Mouse (Mus musculus): ENCODE results near the gene Gdf9. TPM values are rescaled to one million over a fixed set of nuclear protein-coding genes. Genes with fewer than 3 reads are reported as not detected.

Gene Gdf9
- polyA plus RNA-seq, 1 experiment, result 0.85 TPM

DNA sequence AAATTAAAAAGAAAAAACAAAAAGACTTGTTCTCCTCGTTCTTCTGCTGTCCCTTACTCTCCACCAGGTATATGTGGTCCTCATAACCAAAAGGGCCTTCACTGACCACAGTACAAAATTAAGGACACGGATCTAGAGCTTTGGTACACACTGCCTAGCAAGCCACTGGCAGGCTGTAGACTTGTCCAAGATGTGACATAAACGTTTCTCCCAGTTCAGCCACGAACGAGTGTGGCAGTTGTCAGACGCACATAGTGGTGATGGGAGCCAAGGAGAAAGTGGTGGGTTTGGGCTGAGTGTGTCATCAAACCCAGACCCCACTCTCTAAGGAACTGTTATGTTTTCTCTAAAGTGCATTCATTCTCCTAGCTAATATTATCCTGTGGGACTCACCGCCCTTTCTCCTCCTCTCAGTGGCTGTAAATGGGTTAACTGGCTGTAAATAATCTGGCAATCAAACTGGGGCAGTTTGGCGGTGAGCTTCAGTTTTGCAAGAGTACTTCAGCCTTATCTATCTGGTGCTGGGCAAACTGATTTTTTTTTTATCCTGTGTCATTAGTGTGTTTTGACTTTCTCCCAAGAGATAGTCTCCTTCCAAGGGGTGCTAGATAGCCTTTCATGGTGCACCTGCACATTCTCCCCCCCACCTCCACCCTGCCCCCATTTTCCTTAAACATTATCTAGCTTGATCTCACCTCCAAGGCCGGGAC, 679 bp downstream of the Gdf9 start:
- 13% methylated on average over 9 of the region's 9 CpGs for WGBS
- H3K4me3 ChIP-seq (replicated peaks; ENCODE audit: control insufficient read depth, low read depth, low read length), result peak overlapping the region; percentile 98
- H3K27ac ChIP-seq (ENCODE audit: control insufficient read depth, insufficient read depth, low read depth, low read length, poor library complexity), result peak overlapping the region; percentile 85
- no peak for TF ChIP-seq CTCF (IDR thresholded peaks at IDR 0.05; ENCODE audit: control insufficient read depth, insufficient read depth, low read length)
- TF ChIP-seq POLR2A (IDR thresholded peaks at IDR 0.05; ENCODE audit: borderline replicate concordance, control insufficient read depth, low read depth, low read length), result no peak
- peaks cover 4% of the 10 kb centered on the region for H3K4me1 ChIP-seq (ENCODE audit: control insufficient read depth, insufficient read depth, low read length)

DNA sequence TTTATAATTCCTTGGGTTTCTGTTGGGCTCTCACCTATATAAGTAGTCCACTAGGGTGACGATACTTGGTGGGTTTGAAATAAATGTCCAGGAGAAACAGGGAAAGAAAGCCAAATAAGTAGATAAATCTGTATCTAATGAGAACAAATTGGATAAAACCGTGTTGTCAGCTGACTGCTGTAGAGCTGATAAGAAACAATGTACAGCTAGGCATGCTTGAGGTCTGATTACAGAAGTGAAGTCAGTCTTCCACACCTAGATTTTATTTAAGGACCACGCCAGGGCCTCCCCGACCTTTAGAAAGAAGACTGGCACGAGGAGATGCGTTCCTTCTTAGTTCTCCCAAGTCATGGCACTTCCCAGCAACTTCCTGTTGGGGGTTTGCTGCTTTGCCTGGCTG, 2.2 kb downstream of the Gdf9 start:
- Histone ChIP-seq H3K27ac (ENCODE audit: control insufficient read depth, insufficient read depth, low read depth, low read length, poor library complexity) (no peak overlapping the region), H3K4me3 (replicated peaks; ENCODE audit: control insufficient read depth, low read depth, low read length) (no peak overlapping the region), H3K4me1 (ENCODE audit: control insufficient read depth, insufficient read depth, low read length) (peaks cover 4% of the 10 kb centered on the region)
- no peak for TF ChIP-seq POLR2A (IDR thresholded peaks at IDR 0.05; ENCODE audit: borderline replicate concordance, control insufficient read depth, low read depth, low read length)
- no peak for TF ChIP-seq CTCF (IDR thresholded peaks at IDR 0.05; ENCODE audit: control insufficient read depth, insufficient read depth, low read length)
- WGBS, result 27% methylated on average over 6 of the region's 6 CpGs

DNA sequence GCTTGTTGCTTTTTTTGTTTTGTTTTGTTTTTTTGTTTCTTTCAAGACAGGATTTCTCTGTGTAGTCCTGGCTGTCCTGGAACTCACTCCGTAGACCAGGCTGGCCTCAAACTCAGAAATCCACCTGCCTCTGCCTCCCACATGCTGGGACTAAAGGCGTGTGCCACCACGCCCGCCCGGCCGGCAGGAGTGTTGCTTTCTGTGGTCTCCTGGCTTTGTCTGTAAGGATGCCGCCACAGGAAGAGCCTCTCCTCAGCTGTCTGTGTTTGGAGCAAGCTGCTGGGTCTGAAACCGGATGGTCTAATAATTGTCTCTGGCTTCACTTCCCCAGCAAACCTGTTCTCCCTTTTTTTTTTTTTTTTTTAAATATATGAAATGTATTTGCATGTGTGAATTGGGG, 4.7 kb downstream of the Gdf9 start:
- Histone ChIP-seq H3K4me3 (replicated peaks; ENCODE audit: control insufficient read depth, low read depth, low read length) (no peak overlapping the region), H3K27ac (ENCODE audit: control insufficient read depth, insufficient read depth, low read depth, low read length, poor library complexity) (no peak overlapping the region), H3K4me1 (ENCODE audit: control insufficient read depth, insufficient read depth, low read length) (peaks cover 2% of the 10 kb centered on the region; the same call in 1 of the 2 replicates)
- 71% methylated on average over 8 of the region's 8 CpGs for WGBS
- TF ChIP-seq POLR2A (IDR thresholded peaks at IDR 0.05; ENCODE audit: borderline replicate concordance, control insufficient read depth, low read depth, low read length) (no peak), CTCF (IDR thresholded peaks at IDR 0.05; ENCODE audit: control insufficient read depth, insufficient read depth, low read length) (no peak)

DNA sequence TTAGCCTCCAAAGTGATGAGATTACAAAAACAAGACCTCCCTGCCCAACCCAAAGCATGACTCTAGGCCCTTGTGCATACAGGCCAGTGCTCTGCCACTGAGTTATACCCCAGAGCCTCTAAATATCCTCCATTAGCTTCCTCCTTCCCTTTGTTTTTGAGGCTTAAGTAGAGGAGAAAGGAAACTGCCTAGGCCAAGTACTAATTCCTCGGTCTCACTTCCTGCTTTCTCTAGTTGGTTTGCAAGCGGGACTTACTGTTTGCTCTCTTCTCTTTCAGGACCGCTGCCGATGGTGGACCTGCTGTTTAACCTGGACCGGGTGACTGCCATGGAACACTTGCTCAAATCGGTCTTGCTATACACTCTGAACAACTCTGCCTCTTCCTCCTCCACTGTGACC, 5.5 kb downstream of the Gdf9 start:
- Histone ChIP-seq H3K27ac (ENCODE audit: control insufficient read depth, insufficient read depth, low read depth, low read length, poor library complexity) (no peak overlapping the region), H3K4me3 (replicated peaks; ENCODE audit: control insufficient read depth, low read depth, low read length) (no peak overlapping the region), H3K4me1 (ENCODE audit: control insufficient read depth, insufficient read depth, low read length) (peaks cover 1% of the 10 kb centered on the region; the same call in 1 of the 2 replicates)
- WGBS, result 63% methylated on average over 6 of the region's 6 CpGs
- TF ChIP-seq POLR2A (IDR thresholded peaks at IDR 0.05; ENCODE audit: borderline replicate concordance, control insufficient read depth, low read depth, low read length), result no peak
- no peak for TF ChIP-seq CTCF (IDR thresholded peaks at IDR 0.05; ENCODE audit: control insufficient read depth, insufficient read depth, low read length)

DNA sequence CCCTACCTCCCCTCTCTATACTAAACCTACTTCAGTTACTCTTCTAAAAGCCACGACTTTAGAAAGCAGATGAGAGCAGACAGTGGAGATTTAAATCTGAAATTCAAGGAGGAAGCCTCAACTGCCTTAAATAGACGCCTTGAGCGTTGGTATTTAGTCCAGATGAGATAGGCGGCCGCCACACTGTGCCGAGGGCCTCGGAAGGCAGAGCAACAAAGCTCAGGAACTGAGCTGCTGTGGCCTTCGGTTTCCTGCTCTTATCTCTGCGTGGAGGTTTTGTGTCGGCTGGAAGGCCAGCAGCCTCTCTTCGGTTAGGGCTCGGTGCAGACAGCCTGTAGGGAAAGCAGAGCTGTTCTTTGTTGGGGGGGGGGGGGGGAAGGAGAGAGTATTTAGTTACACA, 11.1 kb downstream of the Gdf9 start:
- TF ChIP-seq POLR2A (IDR thresholded peaks at IDR 0.05; ENCODE audit: borderline replicate concordance, control insufficient read depth, low read depth, low read length) (no peak), CTCF (IDR thresholded peaks at IDR 0.05; ENCODE audit: control insufficient read depth, insufficient read depth, low read length) (no peak)
- H3K4me1 ChIP-seq (ENCODE audit: control insufficient read depth, insufficient read depth, low read length), result no peaks in the 10 kb centered on the region; the same call in 1 of the 2 replicates
- H3K4me3 ChIP-seq (replicated peaks; ENCODE audit: control insufficient read depth, low read depth, low read length), result no peak overlapping the region
- 5% methylated on average over 12 of the region's 12 CpGs for WGBS
- no peak overlapping the region for H3K27ac ChIP-seq (ENCODE audit: control insufficient read depth, insufficient read depth, low read depth, low read length, poor library complexity)

DNA sequence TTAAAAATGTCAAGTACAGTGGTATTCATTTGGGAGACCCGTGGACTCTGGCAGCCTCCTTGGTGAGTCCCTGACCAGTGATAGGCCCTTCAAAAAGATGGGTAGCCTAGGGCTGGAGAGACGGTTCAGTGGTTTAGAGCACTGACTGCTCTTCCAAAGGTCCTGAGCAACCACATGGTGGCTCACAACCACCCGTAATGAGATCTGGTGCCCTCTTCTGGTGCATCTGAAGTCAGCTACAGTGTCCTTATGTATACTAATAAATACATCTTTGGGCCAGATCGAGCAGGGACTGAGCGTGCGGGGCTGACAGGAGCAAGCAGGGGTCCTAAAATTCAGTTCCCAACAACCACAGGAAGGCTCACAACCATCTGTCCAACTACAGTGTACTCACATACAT, 13.0 kb downstream of the Gdf9 start:
- WGBS, result 8% methylated on average over 6 of the region's 6 CpGs
- peak; percentile 45; the same call in 1 of the 2 replicates for TF ChIP-seq CTCF (IDR thresholded peaks at IDR 0.05; ENCODE audit: control insufficient read depth, insufficient read depth, low read length)
- no peak for TF ChIP-seq POLR2A (IDR thresholded peaks at IDR 0.05; ENCODE audit: borderline replicate concordance, control insufficient read depth, low read depth, low read length)
- Histone ChIP-seq H3K4me3 (replicated peaks; ENCODE audit: control insufficient read depth, low read depth, low read length) (no peak overlapping the region), H3K4me1 (ENCODE audit: control insufficient read depth, insufficient read depth, low read length) (no peaks in the 10 kb centered on the region; the same call in 1 of the 2 replicates), H3K27ac (ENCODE audit: control insufficient read depth, insufficient read depth, low read depth, low read length, poor library complexity) (no peak overlapping the region)

DNA sequence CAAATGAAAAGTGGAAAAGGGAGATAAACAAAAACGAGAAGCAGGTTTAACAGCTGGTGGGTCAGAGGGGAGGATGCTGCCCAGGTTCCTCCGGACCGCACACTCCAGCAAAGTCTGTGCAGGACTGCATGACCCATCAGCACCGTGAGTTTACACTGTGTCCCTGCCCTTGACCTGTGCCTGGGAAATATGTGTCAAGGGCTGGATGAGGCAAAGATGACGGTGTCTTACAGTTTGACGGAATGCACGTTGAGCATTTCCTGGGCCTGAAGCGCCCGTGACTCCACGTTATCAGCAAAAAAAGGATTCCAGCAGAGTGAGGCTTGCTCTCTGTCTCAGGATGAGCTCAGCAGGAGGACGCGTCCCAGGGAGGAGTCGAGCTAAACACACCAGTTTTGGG, 14.7 kb downstream of the Gdf9 start:
- WGBS, result 90% methylated on average over 13 of the region's 13 CpGs
- no peak overlapping the region for H3K4me3 ChIP-seq (replicated peaks; ENCODE audit: control insufficient read depth, low read depth, low read length)
- TF ChIP-seq CTCF (IDR thresholded peaks at IDR 0.05; ENCODE audit: control insufficient read depth, insufficient read depth, low read length) (no peak), POLR2A (IDR thresholded peaks at IDR 0.05; ENCODE audit: borderline replicate concordance, control insufficient read depth, low read depth, low read length) (no peak)
- no peaks in the 10 kb centered on the region; the same call in 1 of the 2 replicates for H3K4me1 ChIP-seq (ENCODE audit: control insufficient read depth, insufficient read depth, low read length)
- no peak overlapping the region for H3K27ac ChIP-seq (ENCODE audit: control insufficient read depth, insufficient read depth, low read depth, low read length, poor library complexity)

DNA sequence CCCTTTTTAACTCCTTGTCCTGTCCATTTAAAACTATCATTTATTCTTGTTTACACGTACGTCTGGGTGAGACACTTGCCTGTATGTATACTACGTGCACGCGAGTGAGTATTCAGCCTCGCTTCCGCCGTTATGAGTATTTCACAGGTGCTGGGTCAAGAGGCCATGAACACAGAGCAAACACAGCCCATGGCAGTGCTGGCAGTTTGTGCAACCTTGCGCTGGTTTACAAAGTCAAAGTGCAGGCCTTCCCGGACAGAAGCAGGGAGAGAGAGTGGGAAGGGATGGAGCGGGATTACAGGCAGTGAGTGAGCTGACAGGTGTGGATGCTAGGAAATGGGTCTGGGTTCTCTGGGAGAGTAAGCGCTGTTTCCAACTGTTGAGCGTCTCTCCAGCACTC, 15.4 kb downstream of the Gdf9 start:
- 88% methylated on average over 13 of the region's 13 CpGs for WGBS
- Histone ChIP-seq H3K4me1 (ENCODE audit: control insufficient read depth, insufficient read depth, low read length) (no peaks in the 10 kb centered on the region; the same call in 1 of the 2 replicates), H3K27ac (ENCODE audit: control insufficient read depth, insufficient read depth, low read depth, low read length, poor library complexity) (no peak overlapping the region), H3K4me3 (replicated peaks; ENCODE audit: control insufficient read depth, low read depth, low read length) (no peak overlapping the region)
- TF ChIP-seq CTCF (IDR thresholded peaks at IDR 0.05; ENCODE audit: control insufficient read depth, insufficient read depth, low read length) (no peak), POLR2A (IDR thresholded peaks at IDR 0.05; ENCODE audit: borderline replicate concordance, control insufficient read depth, low read depth, low read length) (no peak)
